Comparison of ENCODE assay signal across 24 mouse cellular contexts in genomic region chr1:15017689-15018459, GRCm38 (mm10).
A peak's percentile ranks its signal among the peaks of the same experiment; 100 is the strongest.
DNase-seq lines count a peak whose midpoint lies in the region; ATAC-seq and TF ChIP-seq lines count a peak whose summit lies in the region.
"Had no signal": no experiment of that assay in that cellular context is flagged by ENCODE, and none has a peak within 500 bp of the region (broad histone marks: within the 10 kb centered on the region; RNA-seq: fewer than 3 reads in every experiment).

No protein-coding gene starts in this region.

- no peaks in the 10 kb centered on the region for H3K4me1 ChIP-seq in heart, embryonic 11.5 days (ENCODE audit: control insufficient read depth, insufficient read depth, low read length)
- H3K4me1 ChIP-seq in megakaryocyte, embryonic 14.5 days: no peaks in the 10 kb centered on the region
- H3K4me1 ChIP-seq in E14TG2a.4 (replicated peaks; ENCODE audit: low read depth, low read length): 0 out of 2 replicates have a peak, but pooled peaks cover 5% of the 10 kb centered on the region
- H3K4me1 ChIP-seq in intestine, embryonic 16.5 days (ENCODE audit: control insufficient read depth, insufficient read depth, low read length): no peaks in the 10 kb centered on the region
- H3K4me1 ChIP-seq: heart, embryonic 13.5 days; midbrain, embryonic 10.5 days; stomach, embryonic 15.5 days had no signal

- TF ChIP-seq CTCF in E14TG2a.4 (conservative IDR thresholded peaks at IDR 0.05; ENCODE audit: low read length): peak; percentile 12; the same call in 1 of the 2 replicates

- no peak overlapping the region for H3K27ac ChIP-seq in heart, embryonic 11.5 days (ENCODE audit: low read depth, low read length)
- H3K27ac ChIP-seq in intestine, embryonic 16.5 days (ENCODE audit: low read length): no peak overlapping the region
- H3K27ac ChIP-seq: heart, embryonic 13.5 days; layer of hippocampus, adult 2 months; midbrain, embryonic 10.5 days; stomach, embryonic 15.5 days had no signal

- H3K9ac ChIP-seq in heart, embryonic 11.5 days (ENCODE audit: low read depth, low read length): no peak overlapping the region
- H3K9ac ChIP-seq in intestine, embryonic 16.5 days (ENCODE audit: low read depth, low read length): no peak overlapping the region
- H3K9ac ChIP-seq: heart, embryonic 13.5 days; stomach, embryonic 15.5 days had no signal

- H3K27me3 ChIP-seq in heart, embryonic 11.5 days (ENCODE audit: control insufficient read depth, insufficient read depth, low read length): no peaks in the 10 kb centered on the region
- no peaks in the 10 kb centered on the region for H3K27me3 ChIP-seq in megakaryocyte, embryonic 14.5 days (replicated peaks)
- no peaks in the 10 kb centered on the region for H3K27me3 ChIP-seq in E14TG2a.4 (ENCODE audit: insufficient read depth, low read length)
- H3K27me3 ChIP-seq in intestine, embryonic 16.5 days (replicated peaks; ENCODE audit: control insufficient read depth, insufficient read depth, low read length): no peaks in the 10 kb centered on the region
- H3K27me3 ChIP-seq: heart, embryonic 13.5 days; stomach, embryonic 15.5 days had no signal

- WGBS in heart, embryonic 11.5 days (ENCODE audit: insufficient replicate concordance): 63% methylated on average over 9 of the region's 9 CpGs
- WGBS in intestine, embryonic 16.5 days: 71% methylated on average over 9 of the region's 9 CpGs

- H3K4me3 ChIP-seq in heart, embryonic 11.5 days (ENCODE audit: low read depth, low read length): no peak overlapping the region
- H3K4me3 ChIP-seq in megakaryocyte, embryonic 14.5 days (replicated peaks): peak overlapping the region; percentile 17
- H3K4me3 ChIP-seq in E14TG2a.4 (replicated peaks; ENCODE audit: low read length): no peak overlapping the region
- no peak overlapping the region for H3K4me3 ChIP-seq in intestine, embryonic 16.5 days (ENCODE audit: low read length)
- H3K4me3 ChIP-seq: heart, embryonic 13.5 days; layer of hippocampus, adult 2 months; midbrain, embryonic 10.5 days; stomach, embryonic 15.5 days had no signal

- H3K9me3 ChIP-seq in heart, embryonic 11.5 days (replicated peaks; ENCODE audit: control insufficient read depth, low read length): no peaks in the 10 kb centered on the region
- H3K9me3 ChIP-seq in megakaryocyte, embryonic 14.5 days: peaks cover 13% of the 10 kb centered on the region
- H3K9me3 ChIP-seq in E14TG2a.4 (ENCODE audit: low read length): no peaks in the 10 kb centered on the region
- no peaks in the 10 kb centered on the region for H3K9me3 ChIP-seq in intestine, embryonic 16.5 days (ENCODE audit: control insufficient read depth, low read length)
- H3K9me3 ChIP-seq: G1E; heart, embryonic 13.5 days; midbrain, embryonic 10.5 days; stomach, embryonic 15.5 days had no signal

- no peak for DNase-seq in heart, adult 8-10 months (ENCODE audit: low spot score)
- peak; percentile 33 for DNase-seq in R1 (ENCODE audit: low read depth, low spot score)
- DNase-seq: adrenal gland, postnatal 25 days; B cell, adult 2 months; cerebellum, adult 11 months; cerebellum, postnatal 14 days; embryo, embryonic 11 days; kidney, adult 18-20 months; kidney, postnatal 10 days; layer of hippocampus, postnatal 36 days; liver; lung, postnatal 36 days; right cerebral cortex, postnatal 25 days had no signal

- H3K36me3 ChIP-seq in heart, embryonic 11.5 days (ENCODE audit: control insufficient read depth, insufficient read depth, low read length): no peaks in the 10 kb centered on the region
- no peaks in the 10 kb centered on the region for H3K36me3 ChIP-seq in megakaryocyte, embryonic 14.5 days (replicated peaks; ENCODE audit: low read length)
- H3K36me3 ChIP-seq in E14TG2a.4 (ENCODE audit: insufficient read depth, low read length): no peaks in the 10 kb centered on the region
- H3K36me3 ChIP-seq in intestine, embryonic 16.5 days (ENCODE audit: control insufficient read depth, insufficient read depth, low read length): no peaks in the 10 kb centered on the region
- H3K36me3 ChIP-seq: G1E; heart, embryonic 13.5 days; midbrain, embryonic 10.5 days; stomach, embryonic 15.5 days had no signal

- no peak overlapping the region for H3K4me2 ChIP-seq in heart, embryonic 11.5 days
- H3K4me2 ChIP-seq in intestine, embryonic 16.5 days (ENCODE audit: low read depth, low read length): no peak overlapping the region
- H3K4me2 ChIP-seq: heart, embryonic 13.5 days; stomach, embryonic 15.5 days had no signal

- 0 out of 2 replicates have a peak, but pooled peaks have one; percentile 46 for ATAC-seq in heart, embryonic 11.5 days (replicated peaks; ENCODE audit: insufficient number of reproducible peaks, low FRiP score, low TSS enrichment)
- ATAC-seq in megakaryocyte, adult 5-6 weeks (ENCODE audit: poor library complexity, severe bottlenecking): no peak
- no peak for ATAC-seq in intestine, embryonic 16.5 days
- ATAC-seq: forebrain, embryonic 14.5 days had no signal
